10 mouse cellular contexts compared by ENCODE assay signal in the genomic region with DNA sequence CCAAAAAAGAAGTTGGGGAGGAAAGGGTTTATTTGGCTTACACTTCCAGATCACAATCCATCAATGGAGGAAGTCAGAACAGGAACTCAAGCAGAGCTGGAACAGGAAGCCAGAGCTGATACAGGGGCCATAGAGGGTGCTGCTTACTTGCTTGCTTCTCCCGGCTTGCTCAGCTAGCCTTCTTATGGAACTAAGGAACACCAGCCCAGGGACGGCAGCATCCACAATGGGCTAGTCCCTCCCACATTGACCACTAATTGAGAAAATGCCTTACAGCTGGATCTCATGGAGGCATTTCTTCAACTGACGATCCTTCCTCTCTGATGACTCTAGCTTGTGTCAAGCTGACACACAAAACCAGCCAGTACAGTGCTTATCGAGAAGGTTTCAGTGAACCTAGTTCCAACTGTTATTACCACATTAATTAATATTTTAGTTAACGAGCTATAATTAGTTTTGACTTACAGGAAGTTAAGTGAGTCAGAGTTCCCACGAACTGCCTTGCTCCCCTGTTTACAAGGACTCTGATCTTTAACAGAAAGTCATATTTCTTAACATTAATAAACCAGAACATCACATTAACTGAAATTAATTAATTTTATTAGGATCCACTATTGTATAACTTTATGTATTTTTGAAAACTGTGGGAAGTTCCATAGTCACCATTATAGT.
DNase-seq lines count a peak whose midpoint lies in the region; ATAC-seq and TF ChIP-seq lines count a peak whose summit lies in the region.
"Had no signal": no experiment of that assay in that cellular context is flagged by ENCODE, and none has a peak within 500 bp of the region (broad histone marks: within the 10 kb centered on the region; RNA-seq: fewer than 3 reads in every experiment).

No protein-coding gene starts in this region.

- no peaks in the 10 kb centered on the region for H3K9me3 ChIP-seq in heart, embryonic 12.5 days (replicated peaks)
- no peaks in the 10 kb centered on the region for H3K9me3 ChIP-seq in kidney, embryonic 15.5 days (replicated peaks)
- H3K9me3 ChIP-seq: forebrain, embryonic 13.5 days had no signal

- no peak overlapping the region for H3K4me3 ChIP-seq in heart, embryonic 12.5 days
- no peak overlapping the region for H3K4me3 ChIP-seq in kidney, embryonic 15.5 days (replicated peaks)
- H3K4me3 ChIP-seq in left cerebral cortex, adult 2 months, result no peak overlapping the region
- H3K4me3 ChIP-seq: forebrain, embryonic 13.5 days had no signal

- no peaks in the 10 kb centered on the region for H3K27me3 ChIP-seq in heart, embryonic 12.5 days (replicated peaks)
- no peaks in the 10 kb centered on the region for H3K27me3 ChIP-seq in kidney, embryonic 15.5 days
- H3K27me3 ChIP-seq: forebrain, embryonic 13.5 days had no signal

- TF ChIP-seq CTCF in left cerebral cortex, adult 2 months (IDR thresholded peaks at IDR 0.05), result no peak

- no peak overlapping the region for H3K27ac ChIP-seq in heart, embryonic 12.5 days (ENCODE audit: poor library complexity, severe bottlenecking)
- H3K27ac ChIP-seq in kidney, embryonic 15.5 days, result peak overlapping the region; percentile 56
- H3K27ac ChIP-seq in left cerebral cortex, adult 2 months, result no peak overlapping the region
- H3K27ac ChIP-seq: forebrain, embryonic 13.5 days; stomach, postnatal 0 days had no signal

- 57% methylated on average over 6 of the region's 6 CpGs for WGBS in heart, embryonic 12.5 days
- WGBS in kidney, embryonic 15.5 days, result 24% methylated on average over 6 of the region's 6 CpGs

- no peak overlapping the region for H3K4me2 ChIP-seq in heart, embryonic 12.5 days
- H3K4me2 ChIP-seq in kidney, embryonic 15.5 days, result no peak overlapping the region
- H3K4me2 ChIP-seq: forebrain, embryonic 13.5 days had no signal

- H3K36me3 ChIP-seq in heart, embryonic 12.5 days, result no peaks in the 10 kb centered on the region
- H3K36me3 ChIP-seq in kidney, embryonic 15.5 days, result no peaks in the 10 kb centered on the region

- H3K9ac ChIP-seq in heart, embryonic 12.5 days, result no peak overlapping the region
- no peak overlapping the region for H3K9ac ChIP-seq in kidney, embryonic 15.5 days
- H3K9ac ChIP-seq: forebrain, embryonic 13.5 days had no signal

- intact Hi-C loops in left cerebral cortex, adult 2 months (cut with DNase I), result no loop called here

- no peaks in the 10 kb centered on the region; the same call in 1 of the 2 replicates for H3K4me1 ChIP-seq in heart, embryonic 12.5 days (replicated peaks)
- H3K4me1 ChIP-seq in kidney, embryonic 15.5 days, result peaks cover 11% of the 10 kb centered on the region
- H3K4me1 ChIP-seq: forebrain, embryonic 13.5 days had no signal

- DNase-seq in heart, adult 11 months, result peak; percentile 94
- peak; percentile 14 for DNase-seq in MEL-GATA-1-ER (ENCODE audit: extremely low read depth, low read depth)
- peak; percentile 49 for DNase-seq in lung, postnatal 36 days
- DNase-seq in left cerebral cortex, adult 2 months (ENCODE audit: extremely low spot score in 1 of 2, low spot score in 2 of 2), result no peak
- no peak for DNase-seq in left cerebral cortex, adult 8-10 months (ENCODE audit: low spot score in 2 of 2)
- no peak for DNase-seq in urinary bladder, postnatal 14 days (ENCODE audit: low spot score)

- ATAC-seq in heart, embryonic 12.5 days (ENCODE audit: insufficient number of reproducible peaks, low FRiP score), result no peak
- ATAC-seq in kidney, embryonic 15.5 days (replicated peaks; ENCODE audit: low FRiP score), result peak; percentile 75; the same call in 1 of the 2 replicates
- ATAC-seq: forebrain, embryonic 13.5 days had no signal

Comparison
In these comparisons a context has a peak if more than half of its experiments do, and no peak if none do; other contexts are left out.
1. DNase-seq: peak in heart, adult 11 months (single experiment), MEL-GATA-1-ER (single experiment) and lung, postnatal 36 days (single experiment); none in left cerebral cortex, adult 2 months (0 of 2), left cerebral cortex, adult 8-10 months (0 of 2) and urinary bladder, postnatal 14 days (single experiment).